Mouse (Mus musculus) MEL (cell line): ENCODE measurements around the gene Cdca3. TPM values are rescaled to one million over a fixed set of nuclear protein-coding genes. Genes with fewer than 3 reads are reported as not detected.

ENCODE experiments used
- DNase-seq: peaks from one replicate; pipeline ENCODE4 v3.0.0; 2011; ENCODE audit warnings: low read depth, low spot score
- H3K27ac ChIP-seq: 2 replicates; pipeline ENCODE4 v1.5.1; 2012; ENCODE audit warnings: low read depth, mild to moderate bottlenecking, control low read depth, low read length, moderate library complexity; ENCODE audit not compliant: control insufficient read depth
- H3K27me3 ChIP-seq, 2 experiments: fragments of 150-350 bp in 1 of 2; sonication (generic) in 1 of 2; 2 replicates each; pipeline ENCODE4 v1.6.1; 2012; ENCODE audit warnings: low read length in 2 of 2, mild to moderate bottlenecking in 2 of 2, improper control_type of control experiment in 1 of 2, moderate library complexity in 1 of 2; ENCODE audit not compliant: insufficient read depth in 2 of 2, control insufficient read depth in 1 of 2
- H3K36me3 ChIP-seq, 2 experiments: 2 replicates each; pipeline ENCODE4 v1.6.1; 2012 to 2014; ENCODE audit warnings: low read length in 2 of 2, improper control_type of control experiment in 1 of 2, inconsistent platforms in 1 of 2, mild to moderate bottlenecking in 1 of 2; ENCODE audit not compliant: insufficient read depth in 2 of 2, control insufficient read depth in 1 of 2
- H3K4me1 ChIP-seq, 2 experiments: fragments of 150-350 bp in 1 of 2; sonication (generic) in 1 of 2; 2 replicates each; pipeline ENCODE4 v1.6.1; 2012; ENCODE audit warnings: low read length in 2 of 2, improper control_type of control experiment in 1 of 2, mild to moderate bottlenecking in 1 of 2; ENCODE audit not compliant: insufficient read depth in 2 of 2, control insufficient read depth in 1 of 2
- H3K4me3 ChIP-seq, 2 experiments: fragments of 150-350 bp in 1 of 2; sonication (generic) in 1 of 2; 2 replicates each; pipeline ENCODE4 v1.5.1; 2012; ENCODE audit warnings: low read depth in 2 of 2, low read length in 2 of 2, mild to moderate bottlenecking in 2 of 2, moderate library complexity in 2 of 2, control low read depth in 1 of 2, improper control_type of control experiment in 1 of 2; ENCODE audit not compliant: control insufficient read depth in 1 of 2, insufficient read depth in 1 of 2
- H3K79me2 ChIP-seq: 2 replicates; pipeline ENCODE4 v1.6.1; 2012; ENCODE audit warnings: mild to moderate bottlenecking, low read length, moderate library complexity; ENCODE audit not compliant: control insufficient read depth, poor library complexity, insufficient read depth
- H3K9ac ChIP-seq: 2 replicates; pipeline ENCODE4 v1.6.1; 2012; ENCODE audit warnings: low read depth, mild to moderate bottlenecking, control low read depth, low read length, moderate library complexity; ENCODE audit not compliant: control insufficient read depth, poor library complexity, severe bottlenecking
- H3K9me3 ChIP-seq: fragments of 150-350 bp; sonication (generic); replicated peaks from 2 replicates; pipeline ENCODE4 v1.6.1; 2012; ENCODE audit warnings: mild to moderate bottlenecking, low read length, improper control_type of control experiment, moderate library complexity; ENCODE audit not compliant: insufficient read depth
- GABPA ChIP-seq: IDR thresholded peaks from 2 replicates; pipeline ENCODE4 v1.6.1; 2012; ENCODE audit warnings: low read depth, mild to moderate bottlenecking, inconsistent platforms, low read length, improper control_type of control experiment, moderate library complexity
- SMC3 ChIP-seq: IDR thresholded peaks from 2 replicates; pipeline ENCODE4 v1.6.1; 2011; ENCODE audit warnings: low read depth, low read length, improper control_type of control experiment
- TAL1 ChIP-seq: IDR thresholded peaks from 2 replicates; pipeline ENCODE4 v1.6.1; 2012; ENCODE audit warnings: mild to moderate bottlenecking, inconsistent platforms, low read length, moderate library complexity, mixed read lengths
- polyA plus RNA-seq, 2 experiments: library from polyadenylated mRNA; stranded (reverse) in 1 of 2; unstranded in 1 of 2; fragments of >175 nt in 1 of 2; fragments of >200 nt in 1 of 2; gene quantifications; 2 replicates each; pipeline versions ENCODE4 v1.2.1 to v1.2.4; 2012; ENCODE audit warnings: low replicate concordance in 2 of 2, low read depth in 1 of 2; ENCODE audit not compliant: insufficient read length in 2 of 2, insufficient read depth in 1 of 2, missing spikeins in 1 of 2
- total RNA-seq: library from RNA; depleted of rRNA; stranded (reverse); fragments of 300-350 nt; gene quantifications from 2 replicates; pipeline ENCODE4 v1.2.3, GENCODE M21; 2012; rRNA removed

Gene Cdca3
- total and polyA plus RNA-seq, 3 experiments: 54.5 to 185 TPM; not detected in 1

- no peak overlapping the region for H3K27ac ChIP-seq
- no peak overlapping the region for H3K4me3 ChIP-seq
- H3K9ac ChIP-seq: no peak overlapping the region
- no peaks in the 10 kb centered on the region for H3K36me3 ChIP-seq
- H3K4me1 ChIP-seq: no peaks in the 10 kb centered on the region
- H3K79me2 ChIP-seq: no peaks in the 10 kb centered on the region
- H3K27me3 ChIP-seq: peaks cover 8 to 9% of the 10 kb centered on the region in 2 experiments
- no peaks in the 10 kb centered on the region for H3K9me3 ChIP-seq
- no peak for TF ChIP-seq GABPA
- no peak for TF ChIP-seq TAL1
- no peak for TF ChIP-seq SMC3
- DNase-seq: no peak
Measured at GRCm38 (mm10) chr6:124881821-124882220, 52.5 kb downstream of the Cdca3 start.

Other genes starting within 250 kb of the Cdca3 start
- 0.12 and 0.16 TPM in 2 replicates for gene C1s2, start 193.5 kb upstream of the Cdca3 start, total RNA-seq
- under 1 TPM in 1 of 2 experiments, not detected in 1; 0.25 TPM for gene C1s2, start 193.5 kb upstream of the Cdca3 start, polyA plus RNA-seq
- gene Lpcat3, start 166.5 kb upstream of the Cdca3 start, total RNA-seq: 135 and 143 TPM in 2 replicates
- 100 to 1,000 TPM in 1 of 2 experiments, not detected in 1; 337 TPM for gene Lpcat3, start 166.5 kb upstream of the Cdca3 start, polyA plus RNA-seq
- gene Emg1, start 117.4 kb upstream of the Cdca3 start, total RNA-seq: 378 and 391 TPM in 2 replicates
- gene Emg1, start 117.4 kb upstream of the Cdca3 start, polyA plus RNA-seq: 100 to 1,000 TPM in 1 of 2 experiments, not detected in 1; 346 TPM
- gene Phb2, start 117.2 kb upstream of the Cdca3 start, total RNA-seq: 623 and 706 TPM in 2 replicates
- 100 to 1,000 TPM; 309 to 815 TPM for gene Phb2, start 117.2 kb upstream of the Cdca3 start, polyA plus RNA-seq
- gene Ptpn6, start 90.8 kb upstream of the Cdca3 start, total RNA-seq: 74.1 and 91.9 TPM in 2 replicates
- gene Ptpn6, start 90.8 kb upstream of the Cdca3 start, polyA plus RNA-seq: 100 to 1,000 TPM in 1 of 2 experiments, not detected in 1; 184 TPM
- gene Grcc10, start 88.2 kb upstream of the Cdca3 start, total RNA-seq: 41.9 and 57.4 TPM in 2 replicates
- 10 to 100 TPM in 1 of 2 experiments, not detected in 1; 62.9 TPM for gene Grcc10, start 88.2 kb upstream of the Cdca3 start, polyA plus RNA-seq
- gene Gm45234, start 73.5 kb upstream of the Cdca3 start, total RNA-seq: not detected in 2 replicates
- under 1 TPM in 1 of 2 experiments, not detected in 1; 0.15 TPM for gene Gm45234, start 73.5 kb upstream of the Cdca3 start, polyA plus RNA-seq
- 1.6 and 1.7 TPM in 2 replicates for gene Atn1, start 73.0 kb upstream of the Cdca3 start, total RNA-seq
- gene Atn1, start 73.0 kb upstream of the Cdca3 start, polyA plus RNA-seq: 10 to 100 TPM in 1 of 2 experiments, not detected in 1; 43.2 TPM
- gene Eno2, start 59.9 kb upstream of the Cdca3 start, total RNA-seq: 3.2 and 5.5 TPM in 2 replicates
- gene Eno2, start 59.9 kb upstream of the Cdca3 start, polyA plus RNA-seq: 10 to 100 TPM in 1 of 2 experiments, not detected in 1; 12.5 TPM
- gene Lrrc23, start 49.8 kb upstream of the Cdca3 start, total RNA-seq: 0.10 TPM in 1 of 2 replicates, not detected in the other
- gene Lrrc23, start 49.8 kb upstream of the Cdca3 start, polyA plus RNA-seq: under 1 TPM in 1 of 2 experiments, not detected in 1; 0.11 TPM
- gene Spsb2, start 20.9 kb upstream of the Cdca3 start, total RNA-seq: 5.2 and 7.3 TPM in 2 replicates
- 1 to 10 TPM in 1 of 2 experiments, not detected in 1; 7.7 TPM for gene Spsb2, start 20.9 kb upstream of the Cdca3 start, polyA plus RNA-seq
- 440 and 731 TPM in 2 replicates for gene Tpi1, start 15.3 kb upstream of the Cdca3 start, total RNA-seq
- gene Tpi1, start 15.3 kb upstream of the Cdca3 start, polyA plus RNA-seq: 1,000 to 10,000 TPM in 1 of 2 experiments, 100 to 1,000 TPM in 1; 102 to 1,182 TPM
- gene Usp5, start 63 bp upstream of the Cdca3 start, total RNA-seq: 101 and 102 TPM in 2 replicates
- gene Usp5, start 63 bp upstream of the Cdca3 start, polyA plus RNA-seq: 100 to 1,000 TPM in 1 of 2 experiments, not detected in 1; 129 TPM
- 0.08 TPM in 1 of 2 replicates, not detected in the other for gene Gnb3, start 10.7 kb downstream of the Cdca3 start, total RNA-seq
- gene Gnb3, start 10.7 kb downstream of the Cdca3 start, polyA plus RNA-seq: under 1 TPM in 1 of 2 experiments, not detected in 1; 0.21 TPM
- gene P3h3, start 28.2 kb downstream of the Cdca3 start, total RNA-seq: 0.23 and 0.29 TPM in 2 replicates
- gene P3h3, start 28.2 kb downstream of the Cdca3 start, polyA plus RNA-seq: 1 to 10 TPM in 1 of 2 experiments, not detected in 1; 2.1 TPM
- 0.08 and 0.20 TPM in 2 replicates for gene Gpr162, start 34.4 kb downstream of the Cdca3 start, total RNA-seq
- gene Gpr162, start 34.4 kb downstream of the Cdca3 start, polyA plus RNA-seq: under 1 TPM in 1 of 2 experiments, not detected in 1; 0.84 TPM
- not detected in 2 replicates for gene Cd4, start 58.7 kb downstream of the Cdca3 start, total RNA-seq
- not detected for gene Cd4, start 58.7 kb downstream of the Cdca3 start, polyA plus RNA-seq
- gene Lag3, start 82.2 kb downstream of the Cdca3 start, total RNA-seq: 0.16 and 0.35 TPM in 2 replicates
- gene Lag3, start 82.2 kb downstream of the Cdca3 start, polyA plus RNA-seq: 1 to 10 TPM in 1 of 2 experiments, not detected in 1; 1.3 TPM
- gene Ptms, start 90.6 kb downstream of the Cdca3 start, total RNA-seq: 19.8 and 31.8 TPM in 2 replicates
- 100 to 1,000 TPM in 1 of 2 experiments, not detected in 1; 177 TPM for gene Ptms, start 90.6 kb downstream of the Cdca3 start, polyA plus RNA-seq
- gene Mlf2, start 101.8 kb downstream of the Cdca3 start, total RNA-seq: 133 and 154 TPM in 2 replicates
- gene Mlf2, start 101.8 kb downstream of the Cdca3 start, polyA plus RNA-seq: 100 to 1,000 TPM in 1 of 2 experiments, not detected in 1; 340 TPM
- gene Cops7a, start 136.0 kb downstream of the Cdca3 start, total RNA-seq: 75.1 and 85.0 TPM in 2 replicates
- gene Cops7a, start 136.0 kb downstream of the Cdca3 start, polyA plus RNA-seq: 100 to 1,000 TPM in 1 of 2 experiments, not detected in 1; 150 TPM
- 0.19 and 0.33 TPM in 2 replicates for gene Pianp, start 167.1 kb downstream of the Cdca3 start, total RNA-seq
- gene Pianp, start 167.1 kb downstream of the Cdca3 start, polyA plus RNA-seq: 1 to 10 TPM in 1 of 2 experiments, not detected in 1; 5.5 TPM
- gene Zfp384, start 179.6 kb downstream of the Cdca3 start, total RNA-seq: 19.2 and 19.5 TPM in 2 replicates
- 10 to 100 TPM in 1 of 2 experiments, not detected in 1; 57.4 TPM for gene Zfp384, start 179.6 kb downstream of the Cdca3 start, polyA plus RNA-seq
- gene Ing4, start 210.2 kb downstream of the Cdca3 start, total RNA-seq: 26.3 and 29.5 TPM in 2 replicates
- 10 to 100 TPM in 1 of 2 experiments, not detected in 1; 34.9 TPM for gene Ing4, start 210.2 kb downstream of the Cdca3 start, polyA plus RNA-seq
- gene Acrbp, start 220.1 kb downstream of the Cdca3 start, total RNA-seq: 1.2 and 3.3 TPM in 2 replicates
- gene Acrbp, start 220.1 kb downstream of the Cdca3 start, polyA plus RNA-seq: 1 to 10 TPM in 1 of 2 experiments, not detected in 1; 5.3 TPM
- gene Lpar5, start 238.4 kb downstream of the Cdca3 start, total RNA-seq: 2.8 and 3.5 TPM in 2 replicates
- 10 to 100 TPM in 1 of 2 experiments, not detected in 1; 16.2 TPM for gene Lpar5, start 238.4 kb downstream of the Cdca3 start, polyA plus RNA-seq